Mouse (Mus musculus) sigmoid colon, adult 10 weeks (tissue): ENCODE measurements around the gene Lyrm9. TPM values are rescaled to one million over a fixed set of nuclear protein-coding genes. Genes with fewer than 3 reads are reported as not detected.

Experiments used
- polyA plus RNA-seq: library from polyadenylated mRNA; stranded (reverse); fragments of 350-450 nt; fragmentation: Illumina TruSeq; extraction: RNeasy Lipid Tissue Mini Kit (QIAGEN cat#74804); gene quantifications from one replicate; pipeline ENCODE4 v1.2.3, GENCODE M21; 2014; ENCODE audit warnings: low read depth, low replicate concordance

Gene Lyrm9
- polyA plus RNA-seq: 5.2 TPM

GRCm38 (mm10) chr11:78826442-78827013 is at the start of gene Lyrm9:
Gene Lyrm9 (plus strand): TSS chr11:78826584.

Other genes starting within 250 kb of the Lyrm9 start
- 39.5 TPM for gene Nlk, start 129.2 kb upstream of the Lyrm9 start, polyA plus RNA-seq
- gene Ccnq, start 74.9 kb upstream of the Lyrm9 start, polyA plus RNA-seq: 3.6 TPM
- not detected for gene Nos2, start 94.2 kb downstream of the Lyrm9 start, polyA plus RNA-seq
- 20.9 TPM for gene Lgals9, start 158.4 kb downstream of the Lyrm9 start, polyA plus RNA-seq